28 mouse cellular contexts compared by ENCODE assay signal in genomic region chr13:106723315-106723714, GRCm38 (mm10).
DNase-seq lines count a peak whose midpoint lies in the region; ATAC-seq and TF ChIP-seq lines count a peak whose summit lies in the region.
"Had no signal": no experiment of that assay in that cellular context is flagged by ENCODE, and none has a peak within 500 bp of the region (broad histone marks: within the 10 kb centered on the region; RNA-seq: fewer than 3 reads in every experiment).

No protein-coding gene starts in this region.

- no peak overlapping the region for H3K27ac ChIP-seq in heart, embryonic 10.5 days
- 0 out of 2 replicates have a peak overlapping the region, but pooled peaks have one; percentile 8 for H3K27ac ChIP-seq in cortical plate, adult 2 months (ENCODE audit: insufficient read depth, low read length)
- H3K27ac ChIP-seq in intestine, embryonic 16.5 days (ENCODE audit: low read length), result no peak overlapping the region
- H3K27ac ChIP-seq: embryonic facial prominence, embryonic 10.5 days; embryonic facial prominence, embryonic 13.5 days; forebrain, embryonic 10.5 days; forebrain, embryonic 13.5 days; gastrocnemius, adult 2 months; heart, embryonic 13.5 days; hindbrain, embryonic 12.5 days; hindbrain, embryonic 15.5 days had no signal

- 69% methylated on average over 1 of the region's 1 CpGs for WGBS in heart, embryonic 10.5 days
- WGBS in intestine, embryonic 16.5 days, result 67% methylated on average over 1 of the region's 1 CpGs

- no peak overlapping the region for H3K9ac ChIP-seq in intestine, embryonic 16.5 days (ENCODE audit: low read depth, low read length)
- H3K9ac ChIP-seq: embryonic facial prominence, embryonic 13.5 days; forebrain, embryonic 13.5 days; heart, embryonic 13.5 days; hindbrain, embryonic 12.5 days; hindbrain, embryonic 15.5 days had no signal

- H3K27me3 ChIP-seq in heart, embryonic 10.5 days (ENCODE audit: insufficient read depth, poor library complexity, severe bottlenecking), result no peaks in the 10 kb centered on the region
- no peaks in the 10 kb centered on the region for H3K27me3 ChIP-seq in intestine, embryonic 16.5 days (replicated peaks; ENCODE audit: control insufficient read depth, insufficient read depth, low read length)
- H3K27me3 ChIP-seq: embryonic facial prominence, embryonic 13.5 days; forebrain, embryonic 13.5 days; heart, embryonic 13.5 days; hindbrain, embryonic 12.5 days; hindbrain, embryonic 15.5 days had no signal

- no peaks in the 10 kb centered on the region for H3K36me3 ChIP-seq in heart, embryonic 10.5 days
- H3K36me3 ChIP-seq in intestine, embryonic 16.5 days (ENCODE audit: control insufficient read depth, insufficient read depth, low read length), result no peaks in the 10 kb centered on the region
- H3K36me3 ChIP-seq: embryonic facial prominence, embryonic 10.5 days; embryonic facial prominence, embryonic 13.5 days; forebrain, embryonic 10.5 days; heart, embryonic 13.5 days; hindbrain, embryonic 12.5 days; hindbrain, embryonic 15.5 days had no signal

- H3K4me2 ChIP-seq in intestine, embryonic 16.5 days (ENCODE audit: low read depth, low read length), result no peak overlapping the region
- H3K4me2 ChIP-seq: embryonic facial prominence, embryonic 13.5 days; forebrain, embryonic 13.5 days; heart, embryonic 13.5 days; hindbrain, embryonic 12.5 days; hindbrain, embryonic 15.5 days had no signal

- no peak for TF ChIP-seq POLR2A in cortical plate, adult 2 months (IDR thresholded peaks at IDR 0.05; ENCODE audit: extremely low read depth, insufficient read depth, low read length)

- no peaks in the 10 kb centered on the region for H3K9me3 ChIP-seq in heart, embryonic 10.5 days
- H3K9me3 ChIP-seq in intestine, embryonic 16.5 days (ENCODE audit: control insufficient read depth, low read length), result no peaks in the 10 kb centered on the region
- H3K9me3 ChIP-seq: embryonic facial prominence, embryonic 10.5 days; embryonic facial prominence, embryonic 13.5 days; forebrain, embryonic 10.5 days; forebrain, embryonic 13.5 days; heart, embryonic 13.5 days; hindbrain, embryonic 12.5 days; hindbrain, embryonic 15.5 days had no signal

- H3K4me1 ChIP-seq in heart, embryonic 10.5 days, result no peaks in the 10 kb centered on the region
- H3K4me1 ChIP-seq in cortical plate, adult 2 months (ENCODE audit: control insufficient read depth, insufficient read depth, low read length), result no peaks in the 10 kb centered on the region
- H3K4me1 ChIP-seq in intestine, embryonic 16.5 days (ENCODE audit: control insufficient read depth, insufficient read depth, low read length), result no peaks in the 10 kb centered on the region
- H3K4me1 ChIP-seq: embryonic facial prominence, embryonic 10.5 days; embryonic facial prominence, embryonic 13.5 days; forebrain, embryonic 10.5 days; forebrain, embryonic 13.5 days; heart, embryonic 13.5 days; hindbrain, embryonic 12.5 days; hindbrain, embryonic 15.5 days had no signal

- no peak for TF ChIP-seq CTCF in cortical plate, adult 2 months (IDR thresholded peaks at IDR 0.05; ENCODE audit: extremely low read depth, insufficient read depth, low read length)

- H3K4me3 ChIP-seq in heart, embryonic 10.5 days, result no peak overlapping the region
- no peak overlapping the region for H3K4me3 ChIP-seq in cortical plate, adult 2 months (ENCODE audit: insufficient read depth, low read length)
- H3K4me3 ChIP-seq in intestine, embryonic 16.5 days (ENCODE audit: low read length), result no peak overlapping the region
- H3K4me3 ChIP-seq: embryonic facial prominence, embryonic 10.5 days; embryonic facial prominence, embryonic 13.5 days; forebrain, embryonic 10.5 days; forebrain, embryonic 13.5 days; gastrocnemius, adult 2 months; heart, embryonic 13.5 days; hindbrain, embryonic 12.5 days; hindbrain, embryonic 15.5 days had no signal

- intact Hi-C loops in heart, postnatal 36 days (cut with DNase I), result loop anchor here (5.0 to 10.0 kb wide), 2 partner anchors 131 to 194 kb away; no protein-coding TSS in a partner anchor

- ATAC-seq in intestine, embryonic 16.5 days, result no peak
- ATAC-seq: CD4-positive, CD25-positive, alpha-beta regulatory T cell, adult 4 months; forebrain, embryonic 13.5 days; forebrain, embryonic 16.5 days had no signal

- DNase-seq in heart, adult 11 months, result peak; percentile 25
- DNase-seq in heart, embryonic 10.5 days (ENCODE audit: low spot score), result no peak
- DNase-seq in right cerebral cortex, adult 18-20 months, result peak; percentile 55
- no peak for DNase-seq in right cerebral cortex, postnatal 14 days
- DNase-seq in ZHBTc4 (ENCODE audit: low read depth, low spot score), result peak; percentile 5
- DNase-seq in heart, postnatal 36 days, result no peak
- DNase-seq: adrenal gland, postnatal 10 days; adrenal gland, postnatal 36 days; cerebellum, adult 11 months; cerebellum, adult 2 months; cerebellum, adult 9-11 months; cerebellum, postnatal 25 days; embryo, embryonic 11 days; gastrocnemius, adult 2 months; gastrocnemius, postnatal 14 days; heart, adult 18-20 months; heart, postnatal 14 days had no signal

Comparison
In these comparisons a context has a peak if more than half of its experiments do, and no peak if none do; other contexts are left out.
1. DNase-seq: peak in heart, adult 11 months (single experiment), right cerebral cortex, adult 18-20 months (single experiment) and ZHBTc4 (single experiment); none in heart, embryonic 10.5 days (single experiment), right cerebral cortex, postnatal 14 days (single experiment) and heart, postnatal 36 days (0 of 2).